In genomic region chr16:26023352-26023751, GRCm38 (mm10) we compare ENCODE assay signal across 13 mouse cellular contexts.
DNase-seq lines count a peak whose midpoint lies in the region; ATAC-seq and TF ChIP-seq lines count a peak whose summit lies in the region.
"Had no signal": no experiment of that assay in that cellular context is flagged by ENCODE, and none has a peak within 500 bp of the region (broad histone marks: within the 10 kb centered on the region; RNA-seq: fewer than 3 reads in every experiment).

No protein-coding gene starts in this region.

- TF ChIP-seq EP300 in stomach, postnatal 0 days (optimal IDR thresholded peaks at IDR 0.05), result no peak

- no peak for ATAC-seq in kidney, embryonic 16.5 days (ENCODE audit: low FRiP score, low TSS enrichment)
- ATAC-seq in stomach, postnatal 0 days (ENCODE audit: low FRiP score, low TSS enrichment), result no peak
- ATAC-seq: forebrain, embryonic 16.5 days had no signal

- 85% methylated on average over 4 of the region's 4 CpGs for WGBS in kidney, embryonic 16.5 days
- WGBS in stomach, postnatal 0 days, result 64% methylated on average over 4 of the region's 4 CpGs

- H3K36me3 ChIP-seq in kidney, embryonic 16.5 days (ENCODE audit: insufficient read depth, low read length), result no peaks in the 10 kb centered on the region
- H3K36me3 ChIP-seq in stomach, postnatal 0 days (ENCODE audit: control insufficient read depth, insufficient read depth, low read length), result no peaks in the 10 kb centered on the region
- H3K36me3 ChIP-seq: embryonic facial prominence, embryonic 13.5 days; hindbrain, embryonic 10.5 days had no signal

- H3K9ac ChIP-seq in kidney, embryonic 16.5 days (replicated peaks; ENCODE audit: low read length), result no peak overlapping the region
- no peak overlapping the region for H3K9ac ChIP-seq in stomach, postnatal 0 days (ENCODE audit: low read length)
- H3K9ac ChIP-seq: embryonic facial prominence, embryonic 13.5 days had no signal

- H3K4me2 ChIP-seq in kidney, embryonic 16.5 days (replicated peaks; ENCODE audit: low read depth, low read length), result no peak overlapping the region
- H3K4me2 ChIP-seq in stomach, postnatal 0 days (replicated peaks; ENCODE audit: low read depth), result no peak overlapping the region
- H3K4me2 ChIP-seq: embryonic facial prominence, embryonic 13.5 days had no signal

- TF ChIP-seq CTCF in stomach, postnatal 0 days (IDR thresholded peaks at IDR 0.05; ENCODE audit: low read depth), result peak; percentile 63

- H3K4me3 ChIP-seq in kidney, embryonic 16.5 days (ENCODE audit: low read length), result no peak overlapping the region
- H3K4me3 ChIP-seq in stomach, postnatal 0 days (ENCODE audit: low read depth, low read length), result no peak overlapping the region
- H3K4me3 ChIP-seq: embryonic facial prominence, embryonic 13.5 days; hindbrain, embryonic 10.5 days had no signal

- H3K4me1 ChIP-seq in kidney, embryonic 16.5 days (ENCODE audit: insufficient read depth, low read length), result no peaks in the 10 kb centered on the region
- no peaks in the 10 kb centered on the region for H3K4me1 ChIP-seq in stomach, postnatal 0 days (replicated peaks; ENCODE audit: control insufficient read depth, insufficient read depth)

- no peaks in the 10 kb centered on the region for H3K27me3 ChIP-seq in kidney, embryonic 16.5 days (ENCODE audit: insufficient read depth, low read length)
- no peaks in the 10 kb centered on the region for H3K27me3 ChIP-seq in stomach, postnatal 0 days (ENCODE audit: control insufficient read depth, insufficient read depth, low read length)
- H3K27me3 ChIP-seq: embryonic facial prominence, embryonic 13.5 days had no signal

- peak; percentile 9 to 35 for DNase-seq in adrenal gland, postnatal 36 days
- no peak for DNase-seq in adrenal gland, postnatal 4 days (ENCODE audit: low spot score in 2 of 2)
- peak; percentile 47 for DNase-seq in kidney, adult 18-20 months
- peak; percentile 8 for DNase-seq in right cerebral cortex, postnatal 14 days
- no peak for DNase-seq in right cerebral cortex, adult 2 months (ENCODE audit: low spot score in 2 of 2)
- DNase-seq in stomach, postnatal 0 days (ENCODE audit: low spot score), result no peak
- DNase-seq in gastrocnemius, adult 18-20 months (ENCODE audit: low spot score), result no peak
- DNase-seq: cerebellum, adult 8-10 months; lung, postnatal 4 days had no signal

- H3K27ac ChIP-seq in kidney, embryonic 16.5 days (ENCODE audit: low read length), result no peak overlapping the region
- H3K27ac ChIP-seq in stomach, postnatal 0 days (replicated peaks), result no peak overlapping the region
- H3K27ac ChIP-seq: embryonic facial prominence, embryonic 13.5 days; hindbrain, embryonic 10.5 days had no signal

- peaks cover 3% of the 10 kb centered on the region; the same call in 1 of the 2 replicates for H3K9me3 ChIP-seq in kidney, embryonic 16.5 days (ENCODE audit: low read length)
- H3K9me3 ChIP-seq in stomach, postnatal 0 days (ENCODE audit: control insufficient read depth, low read length), result no peaks in the 10 kb centered on the region
- H3K9me3 ChIP-seq: embryonic facial prominence, embryonic 13.5 days; hindbrain, embryonic 10.5 days had no signal

Comparison
In these comparisons a context has a peak if more than half of its experiments do, and no peak if none do; other contexts are left out.
1. DNase-seq: peak in adrenal gland, postnatal 36 days (2 of 2), kidney, adult 18-20 months (single experiment) and right cerebral cortex, postnatal 14 days (single experiment); none in adrenal gland, postnatal 4 days (0 of 2), right cerebral cortex, adult 2 months (0 of 2), stomach, postnatal 0 days (single experiment) and gastrocnemius, adult 18-20 months (single experiment).